Comparison of ENCODE assay signal across 26 mouse cellular contexts in the genomic region with DNA sequence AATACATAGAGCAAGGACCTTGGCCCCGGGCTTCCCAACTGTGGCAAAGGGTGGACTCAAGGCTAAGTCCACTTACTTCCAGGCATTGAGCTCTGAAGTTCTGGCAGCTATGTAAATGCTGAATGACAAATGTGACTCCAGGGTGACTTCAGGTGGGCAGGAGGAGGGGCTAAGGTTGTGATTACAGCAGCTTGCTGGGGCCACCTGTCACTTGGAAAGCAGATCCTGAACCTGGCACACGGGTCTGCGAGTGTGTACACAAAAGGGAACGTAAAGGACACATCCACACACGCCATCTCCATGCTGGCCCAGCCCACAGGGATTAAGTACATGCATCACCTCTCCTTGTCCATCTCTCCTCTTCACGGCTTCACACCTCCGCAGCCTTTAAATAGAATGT.
DNase-seq lines count a peak whose midpoint lies in the region; ATAC-seq lines count a peak whose summit lies in the region.
"Had no signal": no experiment of that assay in that cellular context is flagged by ENCODE, and none has a peak within 500 bp of the region (broad histone marks: within the 10 kb centered on the region; RNA-seq: fewer than 3 reads in every experiment).

No protein-coding gene starts in this region.

- WGBS in midbrain, embryonic 11.5 days = 84% methylated on average over 7 of the region's 7 CpGs
- WGBS in heart, embryonic 11.5 days (ENCODE audit: insufficient replicate concordance) = 71% methylated on average over 7 of the region's 7 CpGs

- no peak overlapping the region for H3K9ac ChIP-seq in midbrain, embryonic 11.5 days (ENCODE audit: low read length)
- H3K9ac ChIP-seq in heart, embryonic 11.5 days (ENCODE audit: low read depth, low read length) = no peak overlapping the region
- H3K9ac ChIP-seq: embryonic facial prominence, embryonic 12.5 days; embryonic facial prominence, embryonic 15.5 days; forebrain, embryonic 12.5 days; forebrain, embryonic 15.5 days; hindbrain, embryonic 13.5 days; intestine, embryonic 15.5 days had no signal

- no peak for DNase-seq in cerebellum, postnatal 4 days (ENCODE audit: low spot score in 2 of 2)
- DNase-seq in cerebellum, adult 18-20 months = peak; percentile 51 to 54
- peak; percentile 75 for DNase-seq in cerebellum, adult 9-11 months
- DNase-seq in cerebellum, postnatal 25 days = peak; percentile 66 to 70
- DNase-seq in midbrain, embryonic 11.5 days (ENCODE audit: low spot score, missing footprints) = no peak
- DNase-seq in gastrocnemius, adult 8-10 months (ENCODE audit: low spot score in 2 of 2) = no peak
- DNase-seq: adrenal gland, adult 8-10 months; adrenal gland, postnatal 25 days; gastrocnemius, postnatal 10 days; gastrocnemius, postnatal 36 days; heart, adult 2 months; heart, postnatal 36 days; kidney, adult 11 months; kidney, adult 8-10 months had no signal

- no peaks in the 10 kb centered on the region for H3K27me3 ChIP-seq in midbrain, embryonic 11.5 days (ENCODE audit: control insufficient read depth, insufficient read depth, low read length)
- H3K27me3 ChIP-seq in heart, embryonic 11.5 days (ENCODE audit: control insufficient read depth, insufficient read depth, low read length) = no peaks in the 10 kb centered on the region
- H3K27me3 ChIP-seq: embryonic facial prominence, embryonic 12.5 days; embryonic facial prominence, embryonic 15.5 days; forebrain, embryonic 12.5 days; forebrain, embryonic 15.5 days; hindbrain, embryonic 13.5 days; intestine, embryonic 15.5 days had no signal

- H3K27ac ChIP-seq in midbrain, embryonic 11.5 days (ENCODE audit: low read depth, low read length) = no peak overlapping the region
- H3K27ac ChIP-seq in heart, embryonic 11.5 days (ENCODE audit: low read depth, low read length) = no peak overlapping the region
- H3K27ac ChIP-seq: embryonic facial prominence, embryonic 12.5 days; embryonic facial prominence, embryonic 15.5 days; forebrain, embryonic 12.5 days; forebrain, embryonic 15.5 days; heart, adult 2 months; heart, embryonic 10.5 days; hindbrain, embryonic 10.5 days; hindbrain, embryonic 13.5 days; intestine, embryonic 15.5 days had no signal

- H3K4me3 ChIP-seq in midbrain, embryonic 11.5 days (ENCODE audit: low read depth, low read length) = no peak overlapping the region
- no peak overlapping the region for H3K4me3 ChIP-seq in heart, embryonic 11.5 days (ENCODE audit: low read depth, low read length)
- H3K4me3 ChIP-seq: embryonic facial prominence, embryonic 12.5 days; embryonic facial prominence, embryonic 15.5 days; forebrain, embryonic 12.5 days; forebrain, embryonic 15.5 days; heart, adult 2 months; heart, embryonic 10.5 days; hindbrain, embryonic 10.5 days; hindbrain, embryonic 13.5 days; intestine, embryonic 15.5 days had no signal

- no peak overlapping the region for H3K4me2 ChIP-seq in midbrain, embryonic 11.5 days
- no peak overlapping the region for H3K4me2 ChIP-seq in heart, embryonic 11.5 days
- H3K4me2 ChIP-seq: embryonic facial prominence, embryonic 12.5 days; embryonic facial prominence, embryonic 15.5 days; forebrain, embryonic 12.5 days; forebrain, embryonic 15.5 days; hindbrain, embryonic 13.5 days; intestine, embryonic 15.5 days had no signal

- H3K9me3 ChIP-seq in midbrain, embryonic 11.5 days (ENCODE audit: control insufficient read depth, low read length) = no peaks in the 10 kb centered on the region
- H3K9me3 ChIP-seq in heart, embryonic 11.5 days (replicated peaks; ENCODE audit: control insufficient read depth, low read length) = no peaks in the 10 kb centered on the region
- H3K9me3 ChIP-seq: embryonic facial prominence, embryonic 12.5 days; embryonic facial prominence, embryonic 15.5 days; forebrain, embryonic 12.5 days; forebrain, embryonic 15.5 days; heart, embryonic 10.5 days; hindbrain, embryonic 10.5 days; hindbrain, embryonic 13.5 days; intestine, embryonic 15.5 days had no signal

- ATAC-seq in cerebellum, adult (ENCODE audit: insufficient number of reproducible peaks, low FRiP score, low TSS enrichment) = peak; percentile 43; the same call in 1 of the 2 replicates
- ATAC-seq in midbrain, embryonic 11.5 days (ENCODE audit: low FRiP score) = no peak
- no peak for ATAC-seq in heart, embryonic 11.5 days (replicated peaks; ENCODE audit: insufficient number of reproducible peaks, low FRiP score, low TSS enrichment)
- ATAC-seq: activated CD4-positive, CD25-positive, alpha-beta regulatory T cell, adult 4 months; forebrain, embryonic 15.5 days; hindbrain, embryonic 16.5 days; intestine, embryonic 15.5 days had no signal

- H3K4me1 ChIP-seq in midbrain, embryonic 11.5 days (ENCODE audit: control insufficient read depth, insufficient read depth, low read length) = no peaks in the 10 kb centered on the region
- no peaks in the 10 kb centered on the region for H3K4me1 ChIP-seq in heart, embryonic 11.5 days (ENCODE audit: control insufficient read depth, insufficient read depth, low read length)
- H3K4me1 ChIP-seq: embryonic facial prominence, embryonic 12.5 days; embryonic facial prominence, embryonic 15.5 days; forebrain, embryonic 12.5 days; forebrain, embryonic 15.5 days; heart, embryonic 10.5 days; hindbrain, embryonic 10.5 days; hindbrain, embryonic 13.5 days; intestine, embryonic 15.5 days had no signal

- no peaks in the 10 kb centered on the region for H3K36me3 ChIP-seq in midbrain, embryonic 11.5 days (ENCODE audit: control insufficient read depth, insufficient read depth, low read length)
- no peaks in the 10 kb centered on the region for H3K36me3 ChIP-seq in heart, embryonic 11.5 days (ENCODE audit: control insufficient read depth, insufficient read depth, low read length)
- H3K36me3 ChIP-seq: embryonic facial prominence, embryonic 12.5 days; embryonic facial prominence, embryonic 15.5 days; forebrain, embryonic 12.5 days; forebrain, embryonic 15.5 days; heart, embryonic 10.5 days; hindbrain, embryonic 10.5 days; hindbrain, embryonic 13.5 days; intestine, embryonic 15.5 days had no signal

Comparison
In these comparisons a context has a peak if more than half of its experiments do, and no peak if none do; other contexts are left out.
1. DNase-seq: peak in cerebellum, adult 18-20 months (2 of 2), cerebellum, adult 9-11 months (single experiment) and cerebellum, postnatal 25 days (2 of 2); none in cerebellum, postnatal 4 days (0 of 2), midbrain, embryonic 11.5 days (single experiment) and gastrocnemius, adult 8-10 months (0 of 2).